Mouse (Mus musculus) kidney, adult 9 months (tissue): ENCODE results near the gene Kcnc1.

Source experiments
- DNase-seq: peaks from one replicate; pipeline ENCODE4 v3.0.0; 2022

Kcnc1 gene

GRCm38 (mm10) chr7:46395571-46395970 is 726 bp upstream of the Kcnc1 start:
- DNase-seq = no peak

- DNase-seq = no peak
Observed at GRCm38 (mm10) chr7:46396928-46397731, 833 bp downstream of the Kcnc1 start.

GRCm38 (mm10) chr7:46397732-46398333 is 1.5 kb downstream of the Kcnc1 start:
- DNase-seq = no peak

GRCm38 (mm10) chr7:46398612-46399011 is 2.3 kb downstream of the Kcnc1 start:
- no peak for DNase-seq

GRCm38 (mm10) chr7:46399676-46400075 is 3.4 kb downstream of the Kcnc1 start:
- no peak for DNase-seq

- DNase-seq = no peak
Observed at GRCm38 (mm10) chr7:46400346-46400745, 4.0 kb downstream of the Kcnc1 start.

- DNase-seq = no peak
Observed at GRCm38 (mm10) chr7:46401371-46402180, 5.3 kb downstream of the Kcnc1 start.

- DNase-seq = no peak
Observed at GRCm38 (mm10) chr7:46403616-46404485, 7.6 kb downstream of the Kcnc1 start.

- no peak for DNase-seq
Observed at GRCm38 (mm10) chr7:46404756-46405155, 8.5 kb downstream of the Kcnc1 start.

GRCm38 (mm10) chr7:46408606-46409005 is 12.3 kb downstream of the Kcnc1 start:
- DNase-seq = no peak

- no peak for DNase-seq
Observed at GRCm38 (mm10) chr7:46409204-46409789, 13.0 kb downstream of the Kcnc1 start.

- no peak for DNase-seq
Observed at GRCm38 (mm10) chr7:46410727-46411126, 14.4 kb downstream of the Kcnc1 start.

GRCm38 (mm10) chr7:46412823-46413222 is 16.5 kb downstream of the Kcnc1 start:
- DNase-seq = no peak

- DNase-seq = no peak
Observed at GRCm38 (mm10) chr7:46413959-46414725, 17.8 kb downstream of the Kcnc1 start.

GRCm38 (mm10) chr7:46415818-46416425 is 19.6 kb downstream of the Kcnc1 start:
- DNase-seq = no peak

- no peak for DNase-seq
Observed at GRCm38 (mm10) chr7:46417467-46417866, 21.2 kb downstream of the Kcnc1 start.

- no peak for DNase-seq
Observed at GRCm38 (mm10) chr7:46418102-46418622, 21.9 kb downstream of the Kcnc1 start.

GRCm38 (mm10) chr7:46421535-46421934 is 25.2 kb downstream of the Kcnc1 start:
- DNase-seq = no peak

GRCm38 (mm10) chr7:46422052-46422763 is 25.9 kb downstream of the Kcnc1 start:
- DNase-seq = no peak
